Mouse (Mus musculus) T-helper 2 cell (primary cell): ENCODE measurements around the gene Ceacam19.

ENCODE experiments used
- in situ Hi-C: fragments of 300-600 bp; cut with MboI, MseI; formaldehyde crosslinking; loops from one replicate; pipeline ENCODE4 v1.15.1; 2025; ENCODE audit warnings: high pct_unique_total_duplicates

The Ceacam19 gene

GRCm38 (mm10) chr7:19910421-19911291 is 22.9 kb upstream of the Ceacam19 start:
- in situ Hi-C loops = loop anchor here (5.0 kb wide), 1 partner anchor 47 kb away; no protein-coding TSS in a partner anchor

GRCm38 (mm10) chr7:19889881-19890280 is 2.1 kb upstream of the Ceacam19 start:
- in situ Hi-C loops = no loop called here

GRCm38 (mm10) chr7:19880754-19881153 is 7.0 kb downstream of the Ceacam19 start:
- in situ Hi-C loops = no loop called here

- in situ Hi-C loops = no loop called here
Observed at GRCm38 (mm10) chr7:19876781-19877425, 10.9 kb downstream of the Ceacam19 start.

- in situ Hi-C loops = no loop called here
Observed at GRCm38 (mm10) chr7:19875948-19876682, 11.7 kb downstream of the Ceacam19 start.

- in situ Hi-C loops = no loop called here
Observed at GRCm38 (mm10) chr7:19871943-19872601, 15.7 kb downstream of the Ceacam19 start.

- in situ Hi-C loops = no loop called here
Observed at GRCm38 (mm10) chr7:19871137-19871621, 16.6 kb downstream of the Ceacam19 start.

GRCm38 (mm10) chr7:19867751-19868399 is 19.9 kb downstream of the Ceacam19 start:
- in situ Hi-C loops = no loop called here

- in situ Hi-C loops = no loop called here
Observed at GRCm38 (mm10) chr7:19866490-19866889, 21.3 kb downstream of the Ceacam19 start.

GRCm38 (mm10) chr7:19865246-19866036 is 22.3 kb downstream of the Ceacam19 start:
- in situ Hi-C loops = no loop called here

GRCm38 (mm10) chr7:19864241-19864640 is 23.5 kb downstream of the Ceacam19 start:
- in situ Hi-C loops = no loop called here

- in situ Hi-C loops = no loop called here
Observed at GRCm38 (mm10) chr7:19861199-19861598, 26.6 kb downstream of the Ceacam19 start, which contains the start of gene Ceacam16. Gene Ceacam16, minus strand, starts transcription at chr7:19861299.

GRCm38 (mm10) chr7:19859740-19860139 is 28.0 kb downstream of the Ceacam19 start:
- in situ Hi-C loops = no loop called here

- in situ Hi-C loops = no loop called here
Observed at GRCm38 (mm10) chr7:19856283-19856682, 31.5 kb downstream of the Ceacam19 start.

GRCm38 (mm10) chr7:19855663-19856062 is 32.1 kb downstream of the Ceacam19 start:
- in situ Hi-C loops = no loop called here

GRCm38 (mm10) chr7:19853526-19853925 is 34.2 kb downstream of the Ceacam19 start:
- in situ Hi-C loops = no loop called here

- in situ Hi-C loops = no loop called here
Observed at GRCm38 (mm10) chr7:19851858-19852570, 35.8 kb downstream of the Ceacam19 start, which contains the start of gene Gm19345. Gene Gm19345, plus strand, starts transcription at chr7:19852003.

- in situ Hi-C loops = loop anchor here (5.0 kb wide), 1 partner anchor 42 kb away; no protein-coding TSS in a partner anchor
Observed at GRCm38 (mm10) chr7:19844521-19845171, 43.1 kb downstream of the Ceacam19 start.

- in situ Hi-C loops = loop anchor here (5.0 kb wide), 1 partner anchor 41 kb away; no protein-coding TSS in a partner anchor
Observed at GRCm38 (mm10) chr7:19843561-19843960, 44.2 kb downstream of the Ceacam19 start.
